Mouse (Mus musculus) CH12.LX (cell line): ENCODE results near the gene Mrpl38. TPM values are rescaled to one million over a fixed set of nuclear protein-coding genes. Genes with fewer than 3 reads are reported as not detected.

Source experiments
- DNase-seq: peaks from one replicate; pipeline ENCODE4 v3.0.0-alpha.2; 2013; ENCODE audit errors: extremely low read depth
- H3K27ac ChIP-seq: 2 replicates; pipeline ENCODE4 v1.5.1; 2012; ENCODE audit warnings: low read depth, mild to moderate bottlenecking, control low read depth, moderate library complexity; ENCODE audit not compliant: insufficient read depth
- H3K27me3 ChIP-seq: replicated peaks from 2 replicates; pipeline ENCODE3; 2012; ENCODE audit warnings: inconsistent platforms
- H3K36me3 ChIP-seq, 2 experiments: replicated peaks in 1 of 2; 2 replicates each; pipeline versions ENCODE3 to v1.6.1; 2012; ENCODE audit warnings: inconsistent platforms in 1 of 2, low read length in 1 of 2, mild to moderate bottlenecking in 1 of 2, mixed read lengths in 1 of 2, moderate library complexity in 1 of 2; ENCODE audit not compliant: control insufficient read depth in 1 of 2, insufficient read depth in 1 of 2
- H3K4me1 ChIP-seq, 2 experiments: 2 replicates each; pipeline ENCODE4 v1.6.1; 2012; ENCODE audit warnings: inconsistent platforms in 1 of 2, moderate library complexity in 1 of 2; ENCODE audit not compliant: insufficient read depth in 2 of 2, control insufficient read depth in 1 of 2
- H3K4me2 ChIP-seq: 2 replicates; pipeline ENCODE4 v1.6.1; 2012; ENCODE audit warnings: low read depth, mild to moderate bottlenecking, control low read depth; ENCODE audit not compliant: poor library complexity, insufficient read depth, severe bottlenecking
- H3K4me3 ChIP-seq, 3 experiments: fragments of 150-350 bp in 1 of 3; sonication (generic) in 1 of 3; replicated peaks in 1 of 3; 2 replicates each; pipeline versions ENCODE3 to v1.5.1; 2011 to 2012; ENCODE audit warnings: low read depth in 2 of 3, low read length in 2 of 3, mild to moderate bottlenecking in 2 of 3, moderate library complexity in 2 of 3, control low read depth in 1 of 3, improper control_type of control experiment in 1 of 3, inconsistent platforms in 1 of 3, mixed read lengths in 1 of 3; ENCODE audit not compliant: poor library complexity in 1 of 3
- H3K79me2 ChIP-seq: replicated peaks from 2 replicates; pipeline ENCODE4 v1.6.1; 2012; ENCODE audit warnings: mild to moderate bottlenecking, moderate library complexity; ENCODE audit not compliant: control insufficient read depth, poor library complexity, insufficient read depth, severe bottlenecking; ENCODE audit errors: extremely low read depth
- H3K9ac ChIP-seq: 2 replicates; pipeline ENCODE4 v1.6.1; 2012; ENCODE audit warnings: low read depth, mild to moderate bottlenecking, control low read depth, moderate library complexity; ENCODE audit not compliant: insufficient read depth
- H3K9me3 ChIP-seq: replicated peaks from 2 replicates; pipeline ENCODE3; 2012; ENCODE audit warnings: low read length, inconsistent platforms, mixed read lengths
- BHLHE40 ChIP-seq: IDR thresholded peaks from 2 replicates; pipeline ENCODE4 v1.6.1; 2011; ENCODE audit warnings: mild to moderate bottlenecking, low read depth, low read length, improper control_type of control experiment
- CHD1 ChIP-seq: IDR thresholded peaks from 2 replicates; pipeline ENCODE4 v1.6.1; 2012; ENCODE audit warnings: low read depth, low read length, improper control_type of control experiment, inconsistent platforms
- CHD2 ChIP-seq: IDR thresholded peaks from 2 replicates; pipeline ENCODE4 v1.6.1; 2011; ENCODE audit warnings: low read length, improper control_type of control experiment
- EP300 ChIP-seq: IDR thresholded peaks from 2 replicates; pipeline ENCODE4 v1.6.1; 2011; ENCODE audit warnings: low read length, improper control_type of control experiment
- ETS1 ChIP-seq: conservative IDR thresholded peaks from 2 replicates; pipeline ENCODE4 v1.6.1; 2012; ENCODE audit warnings: low read depth, mild to moderate bottlenecking, inconsistent platforms, low read length, improper control_type of control experiment, moderate library complexity
- GABPA ChIP-seq: IDR thresholded peaks from 2 replicates; pipeline ENCODE4 v1.6.1; 2012; ENCODE audit warnings: low read depth, low read length, improper control_type of control experiment, inconsistent platforms; ENCODE audit not compliant: insufficient replicate concordance
- JUND ChIP-seq: conservative IDR thresholded peaks from 2 replicates; pipeline ENCODE4 v1.6.1; 2011; ENCODE audit warnings: low read depth, low read length, improper control_type of control experiment
- KAT2A ChIP-seq: IDR thresholded peaks from 2 replicates; pipeline ENCODE4 v1.6.1; 2012; ENCODE audit warnings: low read length, improper control_type of control experiment, inconsistent platforms; ENCODE audit not compliant: insufficient replicate concordance
- MAFK ChIP-seq: IDR thresholded peaks from 2 replicates; pipeline ENCODE4 v1.6.1; 2011; ENCODE audit warnings: low read length, improper control_type of control experiment; ENCODE audit not compliant: insufficient replicate concordance
- MAZ ChIP-seq: IDR thresholded peaks from 2 replicates; pipeline ENCODE4 v1.6.1; 2012; ENCODE audit warnings: low read depth, mild to moderate bottlenecking, inconsistent platforms, low read length, improper control_type of control experiment, moderate library complexity
- MEF2A ChIP-seq: IDR thresholded peaks from 2 replicates; pipeline ENCODE4 v1.6.1; 2014; ENCODE audit warnings: low read depth, mild to moderate bottlenecking, inconsistent platforms, low read length, improper control_type of control experiment, borderline replicate concordance
- MYC ChIP-seq: IDR thresholded peaks from 2 replicates; pipeline ENCODE4 v1.6.1; 2011; ENCODE audit warnings: low read depth, mild to moderate bottlenecking, improper control_type of control experiment, low read length
- NELFE ChIP-seq: IDR thresholded peaks from 2 replicates; pipeline ENCODE4 v1.6.1; 2011; ENCODE audit warnings: low read depth, low read length, improper control_type of control experiment
- NRF1 ChIP-seq: IDR thresholded peaks from 2 replicates; pipeline ENCODE4 v1.6.1; 2014; ENCODE audit warnings: low read depth, mild to moderate bottlenecking, inconsistent platforms, low read length, improper control_type of control experiment, moderate library complexity
- POLR2A ChIP-seq: IDR thresholded peaks from 2 replicates; pipeline ENCODE4 v1.6.1; 2011; ENCODE audit warnings: low read depth, mild to moderate bottlenecking, improper control_type of control experiment, low read length
- SIN3A ChIP-seq: IDR thresholded peaks from 2 replicates; pipeline ENCODE4 v1.6.1; 2012; ENCODE audit warnings: low read length, improper control_type of control experiment, inconsistent platforms
- SMC3 ChIP-seq: IDR thresholded peaks from 2 replicates; pipeline ENCODE4 v1.6.1; 2011; ENCODE audit warnings: low read depth, low read length, improper control_type of control experiment
- TCF12 ChIP-seq: IDR thresholded peaks from 2 replicates; pipeline ENCODE4 v1.6.1; 2014; ENCODE audit warnings: low read depth, mild to moderate bottlenecking, inconsistent platforms, low read length, improper control_type of control experiment
- UBTF ChIP-seq: IDR thresholded peaks from 2 replicates; pipeline ENCODE4 v1.6.1; 2012; ENCODE audit warnings: low read depth, mild to moderate bottlenecking, inconsistent platforms, low read length, improper control_type of control experiment, moderate library complexity
- USF1 ChIP-seq: IDR thresholded peaks from 2 replicates; pipeline ENCODE4 v1.6.1; 2014; ENCODE audit warnings: low read depth, mild to moderate bottlenecking, inconsistent platforms, low read length, improper control_type of control experiment
- ZMIZ1 ChIP-seq: IDR thresholded peaks from 2 replicates; pipeline ENCODE4 v1.6.1; 2012; ENCODE audit warnings: low read depth, mild to moderate bottlenecking, inconsistent platforms, low read length, improper control_type of control experiment
- dilution Hi-C: fragments of 300-500 bp; cut with MboI; formaldehyde crosslinking; loops from 2 replicates; pipeline ENCODE4 v1.14.3; 2020; ENCODE audit warnings: low sequenced_read_pairs; ENCODE audit not compliant: extremely low pct_unique_long_range_greater_than_20kb, extremely low pct_ligation_motif_present
- in situ Hi-C: fragments of 300-500 bp; cut with MboI; formaldehyde crosslinking; loops from 3 replicates; pipeline ENCODE4 v1.14.3; 2019; ENCODE audit warnings: low sequenced_read_pairs, low pct_ligation_motif_present, low pct_unique_long_range_greater_than_20kb, mixed read lengths
- polyA plus RNA-seq: library from polyadenylated mRNA; unstranded; fragments of >175 nt; gene quantifications from 2 replicates; pipeline ENCODE4 v1.2.1, GENCODE M21; 2012; ENCODE audit warnings: low read depth; ENCODE audit not compliant: insufficient read length
- total RNA-seq, 2 experiments: library from RNA; depleted of rRNA; stranded (reverse); fragments of 300-350 nt in 1 of 2; fragments of >200 nt in 1 of 2; gene quantifications; 2 replicates each; pipeline ENCODE4 v1.2.3; 2012 to 2014

Gene Mrpl38
- total and polyA plus RNA-seq, 3 experiments = 109 to 188 (median 157) TPM

DNA sequence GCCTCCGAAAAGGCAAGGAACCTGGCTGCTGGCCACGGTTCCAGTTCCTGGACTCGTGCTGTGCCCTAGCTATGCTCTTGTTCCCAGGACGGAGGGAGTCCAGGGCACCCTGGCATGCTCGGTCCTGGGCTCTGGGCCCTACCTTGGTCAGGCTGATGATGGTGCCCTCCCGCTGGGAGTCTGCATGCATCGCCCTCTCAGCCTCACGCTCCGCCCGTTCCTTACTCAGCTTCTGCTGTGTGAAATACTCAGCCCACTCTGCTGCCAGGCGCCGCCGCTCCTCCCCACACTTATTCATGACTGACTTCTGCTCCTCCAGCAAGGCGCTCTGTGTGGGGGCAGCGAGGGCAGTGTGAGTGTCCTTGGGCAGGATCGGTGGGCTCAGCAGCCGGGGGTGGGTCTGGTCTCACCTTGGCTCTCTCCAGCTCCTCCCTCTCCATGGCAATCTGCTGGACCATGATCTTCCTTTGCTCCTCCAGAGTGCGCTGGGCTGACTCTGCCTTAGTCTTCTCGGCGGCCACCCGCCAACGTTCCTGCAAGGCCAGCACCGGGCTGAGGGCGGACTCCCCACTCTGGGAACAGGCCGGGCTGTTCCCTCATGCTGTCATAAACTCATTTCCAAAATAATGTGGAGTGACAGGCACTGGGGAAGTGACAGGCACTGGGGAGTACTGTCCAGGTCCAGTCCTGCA is 7.8 kb upstream of the Mrpl38 start:
- H3K79me2 ChIP-seq = no peaks in the 10 kb centered on the region
- no peak overlapping the region for H3K4me3 ChIP-seq
- no peak for DNase-seq
- H3K4me1 ChIP-seq = peaks cover 9 to 26% of the 10 kb centered on the region in 2 experiments
- TF ChIP-seq SIN3A (no peak), USF1 (no peak), NRF1 (no peak), TCF12 (no peak), MYC (no peak), POLR2A (no peak), KAT2A (no peak), BHLHE40 (no peak), NELFE (no peak), UBTF (no peak), MAFK (no peak), EP300 (no peak)
- dilution Hi-C loops = no loop called here
- H3K27me3 ChIP-seq = no peaks in the 10 kb centered on the region
- peaks cover 92 to 100% of the 10 kb centered on the region in 2 experiments for H3K36me3 ChIP-seq
- no peaks in the 10 kb centered on the region for H3K9me3 ChIP-seq
- no peak overlapping the region for H3K4me2 ChIP-seq
- H3K27ac ChIP-seq = no peak overlapping the region
- in situ Hi-C loops = no loop called here
- H3K9ac ChIP-seq = no peak overlapping the region

DNA sequence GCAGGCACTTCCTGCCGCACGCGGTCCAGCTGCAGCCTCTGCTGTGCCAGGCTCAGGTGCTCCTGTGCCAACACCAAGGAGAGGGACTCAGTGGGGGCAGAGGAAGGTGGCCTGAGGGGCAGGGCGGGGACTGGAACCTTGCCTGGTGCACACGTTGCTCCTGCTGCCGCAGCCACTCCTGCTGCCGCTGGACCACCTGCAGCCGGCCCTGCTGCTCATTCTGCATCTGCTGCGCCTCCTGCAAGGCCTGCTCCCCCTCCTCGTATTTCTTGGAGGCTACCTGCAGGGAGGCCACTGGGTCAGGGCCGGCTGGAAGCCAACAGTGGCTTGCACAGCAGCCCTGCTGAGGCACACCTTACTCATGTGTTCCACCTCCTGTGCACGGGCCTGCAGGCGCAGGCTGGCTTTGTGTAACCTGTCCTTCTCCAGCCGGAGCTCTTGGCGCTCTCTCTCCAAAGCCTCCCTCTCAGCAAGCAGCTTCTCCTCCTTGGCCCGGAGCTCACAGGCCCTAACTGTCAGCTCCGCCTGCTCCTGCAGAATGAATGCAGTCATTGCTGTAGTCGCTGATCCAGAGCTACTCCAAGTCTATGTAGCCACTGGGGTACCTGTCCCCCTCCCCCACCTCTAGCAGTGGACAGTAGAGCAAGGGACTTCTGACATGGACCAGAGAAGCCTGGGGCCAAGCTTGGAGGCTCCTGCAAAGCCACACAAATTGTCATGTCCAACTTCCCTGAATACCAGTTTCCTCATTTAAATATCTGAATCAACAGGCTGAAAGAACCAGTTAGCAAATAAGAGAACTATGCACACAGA is 7.0 kb upstream of the Mrpl38 start:
- dilution Hi-C loops = no loop called here
- Histone ChIP-seq H3K4me3 (no peak overlapping the region), H3K27ac (no peak overlapping the region), H3K4me1 (peaks cover 9 to 26% of the 10 kb centered on the region in 2 experiments), H3K9me3 (no peaks in the 10 kb centered on the region), H3K36me3 (peaks cover 85 to 96% of the 10 kb centered on the region in 2 experiments), H3K9ac (no peak overlapping the region), H3K27me3 (no peaks in the 10 kb centered on the region), H3K79me2 (no peaks in the 10 kb centered on the region), H3K4me2 (no peak overlapping the region)
- no peak for TF ChIP-seq ZMIZ1
- no peak for TF ChIP-seq POLR2A
- TF ChIP-seq SIN3A = no peak
- no peak for TF ChIP-seq NRF1
- TF ChIP-seq JUND = no peak
- TF ChIP-seq SMC3 = no peak
- no peak for TF ChIP-seq CHD2
- no peak for TF ChIP-seq MYC
- no peak for TF ChIP-seq MEF2A
- TF ChIP-seq CHD1 = no peak
- TF ChIP-seq ETS1 = no peak
- no peak for TF ChIP-seq GABPA
- no peak for TF ChIP-seq MAZ
- in situ Hi-C loops = no loop called here
- no peak for DNase-seq
